Mouse (Mus musculus) T-cell, adult 2 months (primary cell): Measurements from ENCODE around the gene Coa7.
A peak's percentile ranks its signal among the peaks of the same experiment; 100 is the strongest.
"Not testable (repeated sequence)": the region's sequence is repeated elsewhere in the genome, so short reads cannot be mapped to it uniquely, and the experiment has no call there.

Source experiments
- DNase-seq: peaks from one replicate; pipeline ENCODE4 v3.0.0; 2022; ENCODE audit warnings: low spot score

The Coa7 gene

DNA sequence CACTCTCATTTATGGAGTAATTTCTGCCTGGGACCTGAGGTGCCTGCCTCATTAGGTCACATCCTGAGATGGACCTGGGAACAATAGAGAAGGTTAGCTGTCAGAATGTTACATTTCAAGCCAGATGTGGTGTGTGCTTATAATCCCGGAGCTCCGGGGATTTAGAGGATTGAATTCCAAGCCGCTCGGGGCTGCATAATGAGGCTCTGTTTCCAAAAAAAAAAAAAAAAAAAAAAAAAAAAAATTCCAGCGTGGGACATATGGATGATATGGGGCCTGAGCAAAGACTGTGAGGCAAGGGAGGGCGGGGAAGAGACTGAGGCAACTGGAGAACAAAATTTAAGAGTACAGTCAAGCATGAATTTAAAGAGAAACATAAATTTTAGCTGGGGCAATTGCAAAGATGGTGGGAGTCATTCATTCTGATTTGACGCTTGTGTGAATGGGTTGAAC, 16.7 kb downstream of the Coa7 start:
- DNase-seq, result no peak

DNA sequence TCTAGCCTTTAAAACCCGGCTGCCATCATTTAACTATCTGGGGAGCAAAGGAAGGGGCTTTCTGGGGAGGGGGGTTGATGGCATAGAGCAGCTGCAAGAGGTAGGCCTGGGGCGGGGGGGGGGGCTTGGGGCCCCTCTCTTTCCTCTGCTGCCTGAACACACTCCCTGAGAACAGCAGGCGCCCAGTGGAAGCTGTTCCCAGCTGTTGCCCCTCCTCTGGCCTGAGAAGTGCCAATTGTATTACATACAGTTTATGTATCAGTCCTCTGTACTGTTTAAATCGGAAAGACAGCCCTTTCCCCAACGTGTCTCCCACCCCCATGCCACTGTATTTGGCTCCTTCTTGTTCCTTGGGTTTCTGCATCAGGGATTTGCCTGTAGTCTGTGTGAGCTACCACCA, 17.9 kb downstream of the Coa7 start:
- no peak for DNase-seq

- no peak for DNase-seq
Observed at GRCm38 (mm10) chr4:108347111-108347510, 19.2 kb downstream of the Coa7 start.

- no peak for DNase-seq
Observed at GRCm38 (mm10) chr4:108348256-108348875, 20.4 kb downstream of the Coa7 start.

DNA sequence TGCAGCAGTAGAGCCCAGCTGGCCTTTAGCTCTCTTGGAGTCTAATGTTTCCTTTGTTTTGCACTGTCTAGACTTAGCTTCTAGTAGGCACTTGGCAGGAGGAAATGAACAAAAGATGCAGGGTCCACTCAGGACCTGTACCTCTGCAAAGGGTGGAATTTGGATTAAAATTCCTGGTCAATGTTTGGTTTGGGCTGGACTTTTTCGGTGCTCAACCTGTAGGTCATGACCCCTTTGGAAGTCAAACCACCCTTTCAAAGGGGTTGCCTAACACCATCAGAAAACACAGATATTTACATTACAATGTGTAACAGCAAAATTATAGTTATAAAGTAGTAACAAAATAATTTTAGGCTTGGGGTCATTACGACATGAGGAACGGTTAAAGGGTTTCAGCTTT, 21.1 kb downstream of the Coa7 start:
- DNase-seq, result no peak

DNA sequence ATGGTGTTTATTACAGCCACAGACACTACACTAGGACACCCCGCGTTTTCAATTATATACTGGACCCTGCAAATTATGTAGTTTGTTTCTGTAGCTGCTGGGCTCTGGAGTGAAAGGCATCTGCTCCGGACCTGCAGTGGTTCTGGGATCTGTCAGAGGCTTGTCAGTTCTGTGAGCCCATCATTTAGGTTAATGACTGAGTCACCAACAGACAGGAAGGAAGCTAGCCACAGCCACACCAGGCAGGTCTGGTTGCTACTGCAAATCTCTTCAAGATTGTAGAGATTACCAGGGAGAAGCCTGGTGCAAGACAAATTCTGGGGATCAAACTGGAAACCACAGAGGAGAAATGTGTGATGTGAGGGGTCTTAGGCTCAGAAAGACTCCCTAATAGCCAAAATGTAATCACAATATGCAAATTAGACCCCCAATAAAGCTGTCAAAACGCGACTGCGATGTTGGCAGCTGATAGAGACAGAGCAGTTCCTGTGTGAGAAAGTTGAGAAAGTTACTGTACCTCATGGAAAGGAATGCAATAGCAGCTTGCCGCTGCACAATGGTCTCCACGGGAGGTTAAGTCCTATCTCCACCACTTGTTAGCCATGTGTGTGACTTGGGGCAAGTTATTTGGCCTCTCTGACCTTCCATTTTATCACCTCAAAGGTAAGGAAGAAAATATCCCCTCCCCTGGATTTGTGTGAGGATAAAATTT, 22.1 kb downstream of the Coa7 start:
- DNase-seq, result no peak

DNA sequence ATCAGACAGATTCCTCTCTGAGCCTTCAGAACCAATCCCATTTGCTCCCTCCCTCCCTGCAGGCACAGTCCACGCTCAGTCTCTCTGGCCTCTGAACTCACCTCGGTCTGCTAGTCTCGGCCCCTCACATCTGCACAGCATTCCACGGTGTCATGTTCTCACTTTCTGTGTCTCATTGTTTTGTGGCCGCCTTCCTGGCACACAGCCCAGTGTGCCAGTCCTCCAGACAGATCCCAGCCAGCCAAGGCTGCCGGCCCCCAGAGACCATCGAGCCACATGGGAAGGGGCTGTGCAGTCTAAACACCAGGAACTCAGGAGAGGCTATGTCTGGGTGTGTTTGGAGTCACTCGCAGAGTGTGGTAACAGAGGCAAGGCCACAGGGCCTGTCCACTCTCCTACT, 22.9 kb downstream of the Coa7 start:
- DNase-seq, result no peak

DNA sequence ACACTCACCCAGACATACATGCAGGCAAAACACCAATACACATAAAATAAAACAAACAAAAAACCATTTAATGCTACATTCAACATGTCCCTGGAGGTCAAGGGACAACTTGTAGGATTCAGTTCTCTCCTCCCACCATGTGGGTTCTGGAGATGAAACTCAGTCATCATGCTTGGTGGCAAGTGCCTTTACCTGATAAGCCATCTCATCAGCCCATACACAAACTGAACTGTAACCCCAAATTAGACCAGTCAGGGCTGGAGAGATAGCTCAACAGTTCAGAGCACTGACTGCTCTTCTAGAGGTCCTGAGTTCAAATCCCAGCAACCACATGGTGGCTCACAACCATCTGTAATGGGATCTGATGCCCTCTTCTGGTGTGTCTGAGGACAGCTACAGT, 25.7 kb downstream of the Coa7 start:
- not testable (repeated sequence) for DNase-seq

DNA sequence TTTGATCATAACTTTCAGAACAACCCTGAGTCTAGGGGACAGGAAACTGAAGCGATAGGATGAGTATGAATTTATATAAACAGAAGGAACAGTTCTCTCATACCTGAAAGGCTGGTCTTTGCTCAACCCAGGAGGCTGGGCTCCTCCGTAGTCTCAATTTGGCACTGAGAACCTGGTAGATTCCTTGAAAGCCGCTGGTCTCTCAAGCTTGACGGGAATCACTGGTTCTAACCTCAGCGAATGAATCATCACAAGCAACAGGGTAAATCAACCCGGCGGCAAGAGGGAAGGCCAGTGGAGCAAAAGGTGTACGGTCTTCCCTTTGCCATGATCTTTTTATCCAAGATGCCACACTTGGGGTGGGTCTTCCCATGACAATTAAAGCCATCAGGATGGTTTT, 29.5 kb downstream of the Coa7 start:
- no peak for DNase-seq

GRCm38 (mm10) chr4:108358498-108358897, 30.6 kb downstream of the Coa7 start:
- DNase-seq, result no peak

- no peak for DNase-seq
Observed at GRCm38 (mm10) chr4:108360136-108361055, 32.5 kb downstream of the Coa7 start.

- no peak for DNase-seq
Observed at GRCm38 (mm10) chr4:108362321-108363261, 34.7 kb downstream of the Coa7 start.

DNA sequence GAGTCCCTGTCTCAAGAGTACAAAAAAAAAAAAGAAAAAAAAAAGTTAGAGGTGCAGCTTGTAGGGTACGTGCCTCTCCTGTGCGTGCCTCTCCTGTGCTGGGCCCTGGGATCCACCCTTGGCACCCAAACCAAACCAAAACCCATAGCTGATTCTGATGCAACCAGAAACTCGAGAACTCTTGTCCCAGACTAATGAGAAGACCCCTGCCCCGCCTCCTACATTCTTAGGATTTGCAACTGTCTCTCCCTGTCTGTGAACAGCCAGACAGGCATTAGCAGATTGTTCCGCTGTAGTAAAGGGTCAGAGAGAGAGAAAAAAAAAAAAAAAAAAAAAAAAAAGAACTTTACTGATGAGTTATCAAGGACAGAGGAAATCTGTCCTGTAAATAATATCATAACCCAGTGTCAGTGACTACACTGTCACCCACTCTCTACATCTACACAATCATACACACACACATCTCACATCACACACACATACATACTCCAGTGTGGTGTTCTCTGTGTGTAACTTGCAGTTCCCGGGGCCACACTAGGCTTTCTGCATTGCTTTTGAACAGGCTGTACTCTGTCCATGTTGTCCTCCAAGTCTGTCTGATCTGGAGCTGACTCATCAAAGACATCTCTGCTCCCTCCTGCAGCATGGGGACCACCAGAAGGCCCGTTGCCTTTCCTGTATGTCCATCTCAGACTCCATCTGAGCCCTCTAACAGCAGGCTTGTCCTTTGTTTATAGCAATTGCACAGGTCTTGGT, 35.6 kb downstream of the Coa7 start:
- no peak for DNase-seq

GRCm38 (mm10) chr4:108364111-108364476, 36.2 kb downstream of the Coa7 start:
- DNase-seq, result no peak

- DNase-seq, result no peak
Observed at GRCm38 (mm10) chr4:108369254-108369653, 41.3 kb downstream of the Coa7 start.

- DNase-seq, result no peak
Observed at GRCm38 (mm10) chr4:108370409-108370808, 42.5 kb downstream of the Coa7 start.

GRCm38 (mm10) chr4:108371421-108371820, 43.5 kb downstream of the Coa7 start:
- DNase-seq, result no peak

DNA sequence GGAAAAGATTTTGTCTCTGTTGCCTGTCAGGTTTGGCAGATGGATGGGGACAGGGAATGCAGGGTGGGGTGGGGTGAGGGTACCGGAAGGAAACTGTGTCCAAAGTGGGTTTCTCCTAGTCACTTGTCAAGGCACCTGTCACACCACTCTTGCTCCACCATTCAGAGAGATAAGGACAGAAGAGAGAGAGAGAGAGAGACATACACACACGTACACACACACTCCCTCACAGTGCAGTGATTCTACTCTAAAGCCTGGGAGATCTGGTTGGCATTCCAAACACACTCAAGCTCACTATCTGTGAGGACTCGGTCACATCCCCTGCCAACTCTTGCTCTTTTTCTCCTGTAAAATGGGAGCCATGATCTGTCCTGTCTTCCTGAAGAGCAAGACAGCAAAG, 44.2 kb downstream of the Coa7 start:
- DNase-seq, result no peak

DNA sequence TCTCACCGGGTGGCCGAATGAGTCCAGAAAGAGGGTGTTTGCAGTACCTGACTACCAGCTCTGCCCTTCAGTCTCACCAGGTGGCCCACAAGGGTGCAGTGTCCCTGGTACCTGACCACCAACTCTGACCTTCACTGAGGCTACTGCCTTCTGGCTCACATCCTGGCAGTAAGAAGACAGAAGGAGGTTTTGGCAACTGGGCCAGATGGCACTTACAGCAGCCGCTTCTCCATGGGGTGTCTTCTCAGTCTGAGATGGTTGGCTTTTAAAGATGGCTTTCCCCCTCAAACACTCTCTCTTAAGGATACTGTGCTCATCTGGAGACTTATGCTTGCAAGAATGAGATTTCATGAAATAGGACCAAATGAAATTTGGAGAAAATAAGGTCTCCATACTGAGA, 51.5 kb downstream of the Coa7 start:
- no peak for DNase-seq

DNA sequence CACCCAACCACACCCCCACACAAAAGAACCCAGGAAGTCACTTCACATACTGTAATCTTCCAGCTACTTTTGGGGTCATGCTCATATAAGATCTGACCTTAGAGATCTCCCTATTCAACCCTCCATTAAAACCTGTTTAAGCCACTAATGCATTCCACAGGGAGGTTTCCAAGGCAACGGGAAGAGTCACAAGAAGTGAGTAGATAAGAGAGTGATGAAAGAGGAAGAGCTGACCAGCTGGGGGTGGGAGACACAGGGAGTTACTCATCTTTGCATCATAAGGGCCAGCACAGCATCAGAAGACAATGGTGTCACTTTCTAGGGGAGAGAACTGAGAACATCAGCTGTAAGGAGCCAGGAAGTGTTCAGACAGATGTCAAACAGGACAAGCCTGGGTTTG, 52.2 kb downstream of the Coa7 start:
- DNase-seq, result no peak

DNA sequence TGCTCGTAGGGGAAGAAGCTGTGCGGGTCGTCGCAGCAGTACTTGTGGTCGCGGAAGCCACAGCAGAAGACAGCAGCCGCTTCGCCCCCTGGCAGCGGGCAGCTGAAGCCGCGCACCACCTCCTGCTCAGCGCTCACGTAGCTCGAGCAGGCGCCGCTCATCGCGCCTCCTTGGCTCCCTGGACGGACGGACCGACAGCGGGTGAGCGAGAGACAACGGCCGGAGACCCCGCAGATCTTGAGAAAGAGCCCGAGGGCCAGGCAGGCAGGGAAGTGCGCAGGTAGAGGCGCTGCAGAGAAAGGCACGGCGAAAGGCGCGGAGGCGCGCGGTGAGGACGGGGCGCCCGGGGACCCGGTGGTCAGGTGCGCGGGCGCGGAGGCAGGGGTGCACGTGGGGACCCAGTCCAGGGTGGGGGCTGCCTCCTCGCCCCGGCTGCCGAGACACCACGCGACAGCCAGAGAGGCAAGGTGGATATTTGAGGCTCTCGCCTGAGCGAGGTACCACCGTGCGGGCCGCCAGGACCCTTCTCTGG, 55.3 kb downstream of the Coa7 start, which contains the start of gene Shisal2a:
TSS of gene Shisal2a (minus strand) at position 167 of the 532 bp plus-strand sequence.
- peak; percentile 8 for DNase-seq
